Mouse (Mus musculus): ENCODE measurements around the gene C77080.

Gene C77080

DNA sequence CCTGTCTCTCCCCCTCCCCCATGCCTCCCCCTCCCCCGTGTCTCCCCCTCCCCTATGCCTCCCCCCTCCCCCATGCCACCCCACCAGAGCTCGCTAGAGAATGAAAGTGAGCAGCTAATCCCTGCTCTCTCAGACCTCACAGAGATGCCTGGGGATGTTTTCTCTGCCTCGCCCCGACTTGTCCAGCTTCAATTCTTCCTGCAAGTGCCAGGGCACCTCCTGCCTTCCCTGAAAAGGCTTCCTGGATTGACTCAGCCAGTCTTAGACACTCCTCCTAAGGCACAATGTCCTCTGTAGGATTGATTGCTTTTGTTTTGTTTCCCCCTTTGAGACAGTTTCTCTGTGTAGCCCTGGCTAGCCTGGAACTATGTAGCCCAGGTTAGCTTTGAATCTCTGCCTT is at the start of gene C77080:
TSS of gene C77080 (minus strand) at position 209 of the 400 bp plus-strand sequence.
- DNase-seq (ENCODE audit: low read depth) = no peak

DNA sequence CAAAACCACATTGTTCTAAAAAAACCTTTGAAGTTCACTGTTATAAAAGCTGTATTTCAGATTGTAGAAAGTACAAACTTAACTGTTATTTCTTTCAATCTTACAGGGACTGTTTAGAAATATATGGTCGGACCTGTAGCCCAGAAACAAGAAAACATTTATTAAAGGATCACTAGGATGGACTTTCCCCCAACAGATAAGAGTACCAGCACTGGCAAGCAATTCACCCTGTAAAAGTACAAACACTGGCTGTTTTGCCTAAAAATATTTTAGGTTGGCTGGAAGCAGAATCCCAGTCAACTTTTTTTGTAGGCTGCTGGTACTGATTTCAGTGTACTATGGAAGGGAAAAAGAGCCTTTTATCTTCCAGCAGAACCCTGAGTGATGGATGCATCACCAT is 46.7 kb upstream of the C77080 start:
- DNase-seq (ENCODE audit: low read depth) = no peak

- no peak for DNase-seq (ENCODE audit: low read depth)
These were observed 43.1 kb upstream of the C77080 start for GRCm38 (mm10) chr4:129304306-129304705.

DNA sequence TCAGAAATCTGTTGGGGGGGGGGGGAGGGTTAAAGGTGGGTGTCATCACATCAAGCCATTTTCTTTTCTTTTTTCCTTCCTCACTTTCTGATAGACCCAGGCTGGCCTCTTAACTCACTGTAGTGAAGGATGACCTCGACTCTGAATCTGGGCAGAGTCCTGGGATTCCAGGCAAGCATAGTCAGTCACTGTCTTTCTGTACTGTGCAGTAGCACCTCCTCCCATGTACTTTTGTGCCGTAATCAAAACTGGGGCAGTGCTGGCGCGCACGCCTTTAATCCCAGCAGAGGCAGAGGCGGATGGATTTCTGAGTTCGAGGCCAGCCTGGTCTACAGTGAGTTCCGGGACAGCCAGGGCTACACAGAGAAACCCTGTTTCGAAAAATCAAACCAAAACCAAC is 42.6 kb upstream of the C77080 start:
- DNase-seq (ENCODE audit: low read depth) = no peak

DNA sequence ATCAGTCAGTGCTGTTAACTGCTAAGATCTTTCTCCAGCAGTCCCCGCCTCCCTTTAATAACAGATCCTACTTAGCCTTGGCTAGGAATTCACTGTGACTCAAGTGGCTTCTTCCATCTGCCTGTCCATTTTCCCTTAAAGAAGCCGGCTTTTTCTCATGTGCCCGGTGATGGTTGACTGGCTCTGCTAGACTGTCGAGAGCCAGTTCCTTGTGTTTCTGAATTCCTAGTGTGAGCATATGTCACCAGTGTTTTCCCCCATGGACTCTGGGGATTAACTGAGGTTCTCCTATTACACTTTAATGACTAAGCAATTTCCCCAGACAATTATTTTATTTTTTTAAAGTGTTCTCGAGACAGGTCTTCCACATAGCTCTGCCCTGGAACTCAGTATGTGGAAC is 42.2 kb upstream of the C77080 start:
- no peak for DNase-seq (ENCODE audit: low read depth)

GRCm38 (mm10) chr4:129299121-129299520 is 37.9 kb upstream of the C77080 start:
- no peak for DNase-seq (ENCODE audit: low read depth)

DNA sequence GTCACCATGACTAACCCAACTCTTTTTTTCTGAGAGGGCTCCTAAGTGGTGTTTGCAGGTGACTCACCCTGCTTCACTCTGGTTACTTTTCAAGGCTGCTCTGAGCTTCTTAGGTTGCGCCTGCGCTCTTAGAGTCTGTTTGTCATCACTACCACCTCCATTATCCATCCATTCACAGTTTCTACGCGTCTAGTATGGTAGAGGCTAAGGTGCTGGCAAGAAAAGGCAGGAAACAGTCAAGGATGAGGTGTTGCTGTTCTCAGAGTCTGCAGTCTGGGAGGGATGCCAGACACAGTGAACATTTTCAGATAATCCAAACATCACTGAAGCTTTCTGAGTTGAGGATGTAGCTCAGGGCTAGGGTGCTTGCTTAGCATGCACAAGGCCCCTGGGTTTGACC is 36.5 kb upstream of the C77080 start:
- no peak for DNase-seq (ENCODE audit: low read depth)

DNA sequence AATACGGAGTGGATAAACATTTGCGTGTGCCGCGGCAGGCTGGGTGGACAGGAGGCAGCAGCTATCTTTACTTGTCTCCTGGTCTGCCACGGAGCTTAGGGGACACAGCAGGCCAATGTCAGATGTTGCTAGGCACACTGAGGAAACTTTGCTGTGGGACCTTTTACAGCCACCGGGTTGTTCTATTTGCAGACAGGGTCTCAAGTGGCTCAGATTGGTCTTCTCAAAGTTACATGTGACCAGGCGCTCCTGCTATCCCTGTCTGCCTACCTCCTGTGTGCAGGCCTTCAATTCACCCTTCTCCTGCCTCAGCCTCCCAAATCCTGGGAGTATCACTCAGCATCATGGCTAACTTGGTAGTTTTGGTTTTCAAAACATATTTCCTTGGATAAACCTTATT is 34.9 kb upstream of the C77080 start:
- DNase-seq (ENCODE audit: low read depth) = no peak

GRCm38 (mm10) chr4:129295188-129295587 is 34.0 kb upstream of the C77080 start:
- DNase-seq (ENCODE audit: low read depth) = no peak

GRCm38 (mm10) chr4:129293702-129294101 is 32.5 kb upstream of the C77080 start:
- DNase-seq (ENCODE audit: low read depth) = no peak

- DNase-seq (ENCODE audit: low read depth) = no peak
These were observed 31.6 kb upstream of the C77080 start for GRCm38 (mm10) chr4:129292831-129293230.

- no peak for DNase-seq (ENCODE audit: low read depth)
These were observed 28.5 kb upstream of the C77080 start for GRCm38 (mm10) chr4:129289671-129290070.

DNA sequence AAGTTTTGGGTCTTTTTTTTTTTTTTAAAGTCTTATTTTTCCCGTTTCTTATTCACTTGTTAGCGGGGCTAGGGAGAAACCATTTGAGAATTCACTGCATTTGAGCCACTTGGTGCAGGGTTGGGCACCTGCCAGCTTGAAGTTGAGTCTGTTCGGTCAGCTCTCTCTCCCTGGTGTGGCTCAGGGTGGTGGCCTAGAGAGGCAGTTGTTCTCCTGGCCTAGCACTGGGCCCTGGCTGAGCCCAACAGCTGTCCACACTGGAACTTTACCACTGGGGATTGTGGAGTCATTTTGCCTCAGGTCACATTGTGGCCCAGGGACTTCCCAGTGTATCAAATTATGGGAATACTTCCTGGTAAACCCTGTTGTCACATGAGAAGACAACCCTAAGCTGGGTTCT is 26.9 kb upstream of the C77080 start:
- DNase-seq (ENCODE audit: low read depth) = no peak

- no peak for DNase-seq (ENCODE audit: low read depth)
These were observed 26.3 kb upstream of the C77080 start, which contains the start of gene Sync for GRCm38 (mm10) chr4:129287472-129287981. Gene Sync, plus strand, starts transcription at chr4:129287617.

GRCm38 (mm10) chr4:129286683-129287471 is 25.7 kb upstream of the C77080 start:
- no peak for DNase-seq (ENCODE audit: low read depth)

DNA sequence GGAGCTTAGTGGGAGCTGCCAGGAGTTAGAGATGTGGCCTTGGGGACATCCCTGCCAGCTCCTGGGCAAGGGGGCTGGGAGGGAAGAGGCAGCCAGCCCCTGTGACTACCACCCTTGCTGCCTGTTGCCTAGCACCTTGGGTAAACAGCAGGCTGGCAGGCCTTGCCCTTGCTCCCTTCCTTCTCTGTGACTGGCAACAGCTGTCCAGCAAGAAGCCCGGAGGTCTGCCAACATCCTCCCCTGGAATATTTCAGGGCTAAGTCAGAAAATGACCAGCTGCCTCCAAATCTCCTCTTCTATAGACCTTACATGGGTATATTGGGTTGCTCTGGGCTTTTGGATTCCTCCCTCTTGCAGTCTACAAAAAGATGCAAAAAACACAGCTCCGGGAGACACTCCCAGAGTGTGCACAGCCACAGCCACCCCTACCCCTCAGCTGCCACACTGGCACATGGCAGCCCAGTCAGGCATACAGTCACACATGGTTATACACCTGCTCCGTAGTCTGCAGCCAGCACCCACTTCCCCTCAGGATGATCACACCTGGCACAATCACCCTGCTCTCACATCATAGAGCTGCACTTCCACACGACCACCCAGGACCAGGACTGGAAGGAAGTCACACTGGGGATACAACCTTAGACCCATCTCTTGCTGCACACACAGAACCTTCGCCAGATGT is 24.9 kb upstream of the C77080 start:
- no peak for DNase-seq (ENCODE audit: low read depth)

GRCm38 (mm10) chr4:129284685-129285084 is 23.5 kb upstream of the C77080 start:
- DNase-seq (ENCODE audit: low read depth) = no peak

GRCm38 (mm10) chr4:129283226-129283625 is 22.0 kb upstream of the C77080 start:
- no peak for DNase-seq (ENCODE audit: low read depth)

- DNase-seq (ENCODE audit: low read depth) = no peak
These were observed 21.6 kb upstream of the C77080 start for GRCm38 (mm10) chr4:129282786-129283185.

- DNase-seq (ENCODE audit: low read depth) = peak; percentile 93
These were observed 15.3 kb upstream of the C77080 start for GRCm38 (mm10) chr4:129276453-129276865.

DNA sequence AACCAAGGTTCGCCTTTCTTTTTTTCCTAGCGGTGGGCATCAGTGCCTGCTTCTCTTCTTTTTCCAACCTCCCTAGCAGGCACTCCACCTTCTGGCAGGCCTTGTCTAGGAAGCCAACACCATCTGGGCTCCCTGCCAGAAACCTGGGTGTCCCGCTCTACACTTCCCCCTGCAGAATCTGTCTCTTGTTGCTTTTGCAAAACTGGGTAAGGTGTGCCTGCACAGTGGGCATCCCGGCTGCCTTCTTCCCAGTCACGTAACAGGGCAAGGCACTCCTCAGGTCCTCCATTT is 11.5 kb upstream of the C77080 start:
- no peak for DNase-seq (ENCODE audit: low read depth)

GRCm38 (mm10) chr4:129271991-129272755 is 11.0 kb upstream of the C77080 start:
- DNase-seq (ENCODE audit: low read depth) = peak; percentile 61

DNA sequence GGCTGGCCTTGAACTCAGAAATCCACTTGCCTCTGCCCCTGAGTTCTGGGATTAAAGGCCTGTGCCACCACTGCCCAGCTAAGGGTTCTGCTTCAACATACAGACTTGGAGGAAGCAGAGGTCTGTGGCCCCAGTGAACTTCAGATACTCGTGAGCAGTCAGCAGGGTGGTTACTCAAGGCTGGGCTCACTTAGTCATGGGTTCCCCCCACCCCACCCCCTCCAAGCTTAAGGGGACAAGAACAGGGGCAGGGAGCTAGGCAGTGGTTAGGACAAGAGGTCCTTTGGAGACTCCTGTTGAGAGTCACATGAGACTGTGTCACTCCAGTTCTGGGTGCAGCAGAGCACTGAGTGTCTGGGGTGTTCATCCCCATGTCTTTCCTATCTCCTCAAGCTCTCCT is 7.5 kb upstream of the C77080 start:
- no peak for DNase-seq (ENCODE audit: low read depth)
